Mouse (Mus musculus): ENCODE measurements around the gene Nbea.

DNA sequence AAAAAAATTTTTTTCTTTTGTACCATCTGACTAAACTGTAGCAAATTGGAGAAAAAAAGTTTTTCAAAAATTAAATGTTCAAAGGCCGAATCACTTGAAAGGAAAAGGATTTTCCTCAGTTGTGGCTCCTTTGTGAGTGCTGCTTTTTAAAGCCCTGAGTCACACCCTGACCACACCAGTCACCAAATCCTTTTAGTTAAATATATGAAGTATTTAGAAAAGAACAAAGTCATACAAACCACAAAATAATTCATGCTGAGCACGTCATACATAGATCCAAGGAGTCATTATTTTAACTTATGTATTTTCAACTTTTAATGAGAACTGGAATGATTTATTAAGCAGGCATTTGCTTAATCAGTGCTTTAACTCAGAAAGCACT lies 295.7 kb downstream of the Nbea start:
- no peak for TF ChIP-seq ZNF384 (IDR thresholded peaks at IDR 0.05; ENCODE audit: low read depth, low read length)
- no peak for TF ChIP-seq CHD2 (IDR thresholded peaks at IDR 0.05; ENCODE audit: low read depth, low read length)
- TF ChIP-seq ZC3H11A (IDR thresholded peaks at IDR 0.05; ENCODE audit: borderline replicate concordance, low read depth, low read length), result no peak
- no peak for TF ChIP-seq HCFC1 (IDR thresholded peaks at IDR 0.05; ENCODE audit: borderline replicate concordance, insufficient read depth, low read length)

All from ES-E14 (cell line).